Mouse (Mus musculus) testis, adult 2 months (tissue): ENCODE measurements around the gene Sord. TPM values are rescaled to one million over a fixed set of nuclear protein-coding genes. Genes with fewer than 3 reads are reported as not detected.

Experiments
- H3K27ac ChIP-seq: fragments of 200-500 bp; 2 replicates; pipeline ENCODE4 v1.5.1; 2012; ENCODE audit warnings: low read depth, low read length; ENCODE audit not compliant: control insufficient read depth, insufficient read depth
- H3K27me3 ChIP-seq: fragments of 200-500 bp; 2 replicates; pipeline ENCODE4 v1.6.1; 2012; ENCODE audit warnings: mild to moderate bottlenecking, low read length, moderate library complexity; ENCODE audit not compliant: control insufficient read depth, insufficient read depth
- H3K36me3 ChIP-seq: fragments of 200-500 bp; 2 replicates; pipeline ENCODE4 v1.6.1; 2012; ENCODE audit warnings: mild to moderate bottlenecking, low read length; ENCODE audit not compliant: control insufficient read depth, insufficient read depth
- H3K4me1 ChIP-seq: fragments of 200-500 bp; 2 replicates; pipeline ENCODE4 v1.6.1; 2012; ENCODE audit warnings: low read length; ENCODE audit not compliant: control insufficient read depth, insufficient read depth
- H3K4me3 ChIP-seq: fragments of 200-500 bp; 2 replicates; pipeline ENCODE4 v1.5.1; 2012; ENCODE audit warnings: low read depth, mild to moderate bottlenecking, low read length, moderate library complexity, mixed read lengths; ENCODE audit not compliant: control insufficient read depth
- CTCF ChIP-seq: fragments of 200-500 bp; IDR thresholded peaks from 2 replicates; pipeline ENCODE4 v1.5.1; 2012; ENCODE audit warnings: low read depth, mild to moderate bottlenecking, inconsistent platforms, low read length, moderate library complexity; ENCODE audit not compliant: control insufficient read depth, insufficient read depth, insufficient replicate concordance
- POLR2A ChIP-seq: fragments of 200-500 bp; IDR thresholded peaks from 2 replicates; pipeline ENCODE4 v1.6.1; 2012; ENCODE audit warnings: low read depth, mild to moderate bottlenecking, inconsistent platforms, low read length, moderate library complexity; ENCODE audit not compliant: control insufficient read depth
- polyA plus RNA-seq: library from polyadenylated mRNA; depleted of rRNA; stranded (reverse); fragments of >200 nt; gene quantifications from 2 replicates; pipeline ENCODE4 v1.2.3, GENCODE M21; 2012; rRNA removed

The Sord gene
- polyA plus RNA-seq, 1 experiment: 863 TPM

GRCm38 (mm10) chr2:122313536-122313935 is 79.0 kb downstream of the Sord start, which contains the start of gene Duoxa1:
Gene Duoxa1, minus strand, starts transcription at chr2:122313730.
- no peaks in the 10 kb centered on the region for H3K27me3 ChIP-seq
- TF ChIP-seq POLR2A (no peak), CTCF (no peak)
- H3K36me3 ChIP-seq: no peaks in the 10 kb centered on the region
- peak within 1 kb of the TSS; percentile 2 for H3K4me3 ChIP-seq
- no peak within 1 kb of the TSS for H3K27ac ChIP-seq
- peaks cover 9% of the 10 kb centered on the region for H3K4me1 ChIP-seq

Other genes starting within 250 kb of the Sord start
- 8.9 and 9.4 TPM in 2 replicates for gene Eif3j1, start 206.2 kb upstream of the Sord start, polyA plus RNA-seq
- 6.4 and 8.0 TPM in 2 replicates for gene Spg11, start 116.4 kb upstream of the Sord start, polyA plus RNA-seq
- 35.8 and 163 TPM in 2 replicates for gene B2m, start 87.1 kb upstream of the Sord start, polyA plus RNA-seq
- 108 and 122 TPM in 2 replicates for gene Trim69, start 74.0 kb upstream of the Sord start, polyA plus RNA-seq
- 0.40 and 0.86 TPM in 2 replicates for gene Patl2, start 48.6 kb upstream of the Sord start, polyA plus RNA-seq
- 1.3 and 1.6 TPM in 2 replicates for gene Terb2, start 48.5 kb upstream of the Sord start, polyA plus RNA-seq
- 0.06 and 0.11 TPM in 2 replicates for gene Duox2, start 63.7 kb downstream of the Sord start, polyA plus RNA-seq
- gene Duoxa2, start 64.2 kb downstream of the Sord start, polyA plus RNA-seq: 0.06 and 0.08 TPM in 2 replicates
- 0.12 and 0.41 TPM in 2 replicates for gene Duoxa1, start 79.0 kb downstream of the Sord start, polyA plus RNA-seq
- 0.07 and 0.09 TPM in 2 replicates for gene Duox1, start 80.9 kb downstream of the Sord start, polyA plus RNA-seq
- 16.7 and 19.4 TPM in 2 replicates for gene Shf, start 134.4 kb downstream of the Sord start, polyA plus RNA-seq
- gene Slc28a2, start 191.7 kb downstream of the Sord start, polyA plus RNA-seq: 0.20 and 0.26 TPM in 2 replicates